Mouse (Mus musculus) forebrain, embryonic 14.5 days (tissue): ENCODE results near the gene Vmn1r211. TPM values are rescaled to one million over a fixed set of nuclear protein-coding genes. Genes with fewer than 3 reads are reported as not detected.
"Not testable (repeated sequence)": the region's sequence is repeated elsewhere in the genome, so short reads cannot be mapped to it uniquely, and the experiment has no call there.

Source experiments
- ATAC-seq: fragments of 200-750 bp; cut with Nextera tagmentation; 2 replicates; pipeline ENCODE4 v1.8.0; 2017; ENCODE audit warnings: mild to moderate bottlenecking, moderate library complexity
- DNase-seq: peaks from one replicate; pipeline ENCODE4 v3.0.0-alpha.2; 2015; ENCODE audit warnings: low spot score
- H3K27ac ChIP-seq: fragments of 300-500 bp; sonication (generic); 2 replicates; pipeline ENCODE4 v1.5.1; 2014; ENCODE audit warnings: low read depth, mild to moderate bottlenecking, control low read depth, low read length, moderate library complexity
- H3K27me3 ChIP-seq: fragments of 300-500 bp; sonication (generic); replicated peaks from 2 replicates; pipeline ENCODE4 v1.6.1; 2014; ENCODE audit warnings: low read length, control low read depth, mixed read lengths; ENCODE audit not compliant: control insufficient read depth, insufficient read depth
- H3K36me3 ChIP-seq: fragments of 300-500 bp; sonication (generic); 2 replicates; pipeline ENCODE4 v1.6.1; 2014; ENCODE audit warnings: low read length, control low read depth; ENCODE audit not compliant: control insufficient read depth, insufficient read depth
- H3K4me1 ChIP-seq: fragments of 300-500 bp; sonication (generic); 2 replicates; pipeline ENCODE4 v1.6.1; 2014; ENCODE audit warnings: antibody characterized with exemption, low read length, control low read depth; ENCODE audit not compliant: control insufficient read depth, insufficient read depth
- H3K4me2 ChIP-seq: fragments of 300-500 bp; sonication (generic); 2 replicates; pipeline ENCODE4 v1.6.1; 2014; ENCODE audit warnings: mild to moderate bottlenecking, control low read depth, low read length
- H3K4me3 ChIP-seq: fragments of 300-500 bp; sonication (generic); 2 replicates; pipeline ENCODE4 v1.5.1; 2014; ENCODE audit warnings: low read depth, low read length, control low read depth
- H3K9ac ChIP-seq: fragments of 300-500 bp; sonication (generic); 2 replicates; pipeline ENCODE4 v1.6.1; 2014; ENCODE audit warnings: mild to moderate bottlenecking, low read length, control low read depth, moderate library complexity
- H3K9me3 ChIP-seq: fragments of 300-500 bp; sonication (generic); replicated peaks from 2 replicates; pipeline ENCODE4 v1.6.1; 2016; ENCODE audit warnings: low read length, control low read depth, mixed read lengths; ENCODE audit not compliant: control insufficient read depth
- WGBS: fragments of 180-500 bp; shearing (Covaris S2); extraction: QIAGEN DNeasy Blood & Tissue Kit; methylation state at CpG from one replicate; pipeline ENCODE4 v1.1.7; 2014; 5-methylcytosine and 5-hydroxymethylcytosine counted together
- polyA plus RNA-seq: library from polyadenylated mRNA; unstranded; fragments of >200 nt; fragmentation: Nextera tagmentation; extraction: Ambion mirVana; gene quantifications from 2 replicates; pipeline ENCODE4 v1.2.1, GENCODE M21; 2014

The Vmn1r211 gene
- not detected in 2 replicates for polyA plus RNA-seq

- no peaks in the 10 kb centered on the region for H3K27me3 ChIP-seq
- no peak within 1 kb of the TSS for H3K9ac ChIP-seq
- H3K36me3 ChIP-seq, result no peaks in the 10 kb centered on the region
- no peak within 1 kb of the TSS for H3K4me2 ChIP-seq
- no peaks in the 10 kb centered on the region for H3K4me1 ChIP-seq
- H3K27ac ChIP-seq, result no peak within 1 kb of the TSS
- ATAC-seq (no peak), DNase-seq (no peak)
- no peak within 1 kb of the TSS for H3K4me3 ChIP-seq
- no peaks in the 10 kb centered on the region for H3K9me3 ChIP-seq
- 80% methylated on average over 1 of the region's 1 CpGs for WGBS
Observed at GRCm38 (mm10) chr13:22857461-22857860, at the start of gene Vmn1r211. Gene Vmn1r211 (minus strand): TSS chr13:22857561.

DNA sequence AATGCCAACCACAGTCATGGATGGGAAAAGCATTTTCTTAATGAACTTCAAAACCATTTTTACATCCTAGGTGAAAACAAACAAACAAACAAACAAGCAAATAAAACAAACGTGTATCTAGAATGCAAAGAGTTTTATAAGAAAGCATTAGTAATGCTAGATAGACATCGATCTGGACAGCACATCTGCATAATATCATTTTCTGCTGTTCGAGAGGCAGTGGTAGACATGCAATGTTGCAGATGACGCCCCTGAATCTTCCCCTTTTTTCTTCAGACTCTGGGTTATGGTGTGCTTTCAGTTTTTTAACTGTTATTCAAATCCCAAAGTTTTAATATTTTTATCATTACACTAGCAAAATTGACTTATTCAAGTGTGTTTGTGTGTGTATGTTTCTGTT is 26.7 kb upstream of the Vmn1r211 start, which contains the start of gene Vmn1r212:
Gene Vmn1r212 (minus strand): TSS at position 101 of the 400 bp plus-strand sequence.
- no peak for ATAC-seq
- Histone ChIP-seq H3K4me2 (no peak within 1 kb of the TSS), H3K4me3 (no peak within 1 kb of the TSS), H3K9me3 (no peaks in the 10 kb centered on the region), H3K27me3 (no peaks in the 10 kb centered on the region), H3K4me1 (no peaks in the 10 kb centered on the region), H3K36me3 (no peaks in the 10 kb centered on the region), H3K27ac (no peak within 1 kb of the TSS), H3K9ac (no peak within 1 kb of the TSS)
- DNase-seq, result no peak
- WGBS, result 85% methylated on average over 4 of the region's 4 CpGs

- no peak for ATAC-seq
- 92% methylated on average over 1 of the region's 1 CpGs for WGBS
- Histone ChIP-seq H3K9ac (no peak overlapping the region), H3K4me2 (no peak overlapping the region), H3K36me3 (no peaks in the 10 kb centered on the region), H3K27me3 (no peaks in the 10 kb centered on the region), H3K4me1 (no peaks in the 10 kb centered on the region), H3K27ac (no peak overlapping the region), H3K4me3 (no peak overlapping the region), H3K9me3 (no peaks in the 10 kb centered on the region)
- no peak for DNase-seq
Observed at GRCm38 (mm10) chr13:22879257-22879656, 21.9 kb upstream of the Vmn1r211 start.

DNA sequence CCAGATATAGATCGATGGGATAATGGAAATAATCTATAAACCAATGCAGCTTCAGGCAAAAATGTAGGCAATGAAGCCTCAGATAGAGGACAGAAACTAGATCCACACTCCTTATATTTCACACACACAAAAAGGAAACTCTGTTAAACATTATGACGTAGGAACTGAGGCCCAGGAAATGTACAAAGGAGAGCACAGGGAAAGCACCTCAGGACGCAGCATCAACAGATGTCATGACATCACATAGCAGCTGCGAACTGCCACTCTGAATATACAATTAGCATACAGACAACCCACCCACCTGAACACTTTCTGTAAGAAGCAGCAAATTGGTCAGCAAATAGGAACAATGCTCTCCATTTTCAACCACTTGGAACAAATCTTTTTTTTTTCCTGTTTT is 2.6 kb downstream of the Vmn1r211 start:
- WGBS, result 58% methylated on average over 4 of the region's 4 CpGs
- DNase-seq (no peak), ATAC-seq (no peak)
- Histone ChIP-seq H3K9ac (no peak overlapping the region), H3K27me3 (no peaks in the 10 kb centered on the region), H3K27ac (no peak overlapping the region), H3K4me1 (no peaks in the 10 kb centered on the region), H3K4me3 (no peak overlapping the region), H3K36me3 (no peaks in the 10 kb centered on the region), H3K4me2 (no peak overlapping the region), H3K9me3 (no peaks in the 10 kb centered on the region)

DNA sequence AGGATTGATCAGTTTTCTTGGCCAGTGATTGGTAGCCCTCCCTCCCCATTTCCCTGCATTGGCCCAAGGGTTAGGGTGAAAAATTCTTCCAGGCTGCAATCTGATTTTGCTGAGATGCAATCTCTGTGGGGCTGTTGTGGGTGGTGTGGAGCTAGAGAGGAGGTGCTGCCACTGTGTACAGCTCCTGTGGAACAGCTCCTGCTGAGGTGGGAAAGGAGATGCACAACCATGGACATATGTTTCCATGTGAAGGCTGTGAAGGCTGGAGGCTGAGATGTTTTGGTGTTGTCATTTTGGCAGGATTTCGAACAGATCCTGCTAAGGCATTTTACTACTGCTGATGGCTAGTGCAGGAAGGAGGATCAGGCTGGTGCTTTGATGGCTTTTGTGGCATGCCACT is 10.6 kb downstream of the Vmn1r211 start:
- no peak for DNase-seq
- no peak for ATAC-seq
- no peaks in the 10 kb centered on the region for H3K4me1 ChIP-seq
- H3K27ac ChIP-seq, result no peak overlapping the region
- 80% methylated on average over 1 of the region's 1 CpGs for WGBS
- H3K4me2 ChIP-seq, result no peak overlapping the region
- no peak overlapping the region for H3K4me3 ChIP-seq
- no peak overlapping the region for H3K9ac ChIP-seq
- no peaks in the 10 kb centered on the region for H3K27me3 ChIP-seq
- no peaks in the 10 kb centered on the region for H3K9me3 ChIP-seq
- H3K36me3 ChIP-seq, result no peaks in the 10 kb centered on the region

DNA sequence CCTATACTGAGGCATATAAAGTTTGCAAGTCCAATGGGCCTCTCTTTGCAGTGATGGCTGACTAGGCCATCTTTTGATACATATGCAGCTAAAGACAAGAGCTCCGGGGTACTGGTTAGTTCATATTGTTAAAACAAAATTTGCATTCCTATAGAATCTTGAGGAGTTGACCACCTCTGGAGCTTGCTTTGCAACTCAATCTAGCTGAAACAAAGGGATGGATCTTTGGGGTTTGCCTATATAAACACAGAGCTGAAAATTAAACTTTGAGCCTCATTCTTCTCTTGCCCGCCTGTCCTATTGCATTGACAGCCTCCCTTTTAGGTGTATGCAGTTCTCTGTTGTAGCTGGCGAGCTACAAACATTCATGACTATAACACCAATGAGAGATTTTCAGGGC is 13.1 kb downstream of the Vmn1r211 start:
- H3K4me2 ChIP-seq, H3K36me3 ChIP-seq, H3K27me3 ChIP-seq, DNase-seq, ATAC-seq, H3K9me3 ChIP-seq, H3K27ac ChIP-seq, H3K4me1 ChIP-seq, H3K9ac ChIP-seq, H3K4me3 ChIP-seq: not testable (repeated sequence)
- 48% methylated on average over 3 of the region's 3 CpGs for WGBS

DNA sequence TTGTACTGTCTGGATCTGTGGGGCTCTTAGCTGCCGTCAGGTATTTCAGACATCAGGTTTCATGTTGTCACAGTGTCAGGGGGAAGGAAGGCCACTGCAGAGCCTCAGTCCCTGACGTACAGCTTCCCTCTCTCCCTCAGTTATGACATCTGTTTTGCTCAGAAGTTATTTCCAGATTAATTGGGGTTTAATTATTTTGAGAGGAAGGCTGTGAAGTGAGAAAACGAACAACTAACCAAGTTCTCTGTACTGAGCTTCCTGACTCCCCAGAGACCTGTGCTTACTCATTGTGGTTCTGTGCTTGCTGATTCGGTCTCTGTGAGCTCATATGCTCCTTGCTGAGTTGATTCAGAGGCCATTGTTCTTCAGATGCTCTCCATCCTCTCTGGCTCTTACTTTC is 26.1 kb downstream of the Vmn1r211 start, which contains the start of gene Vmn1r210:
Gene Vmn1r210 (minus strand): TSS at position 101 of the 400 bp plus-strand sequence.
- Histone ChIP-seq H3K27me3 (no peaks in the 10 kb centered on the region), H3K4me1 (no peaks in the 10 kb centered on the region)
- WGBS, result 56% methylated on average over 4 of the region's 4 CpGs

GRCm38 (mm10) chr13:22829395-22829794 is 28.0 kb downstream of the Vmn1r211 start:
- not testable (repeated sequence) for H3K27ac ChIP-seq, H3K4me3 ChIP-seq, H3K27me3 ChIP-seq, ATAC-seq, H3K4me1 ChIP-seq, H3K9ac ChIP-seq, H3K9me3 ChIP-seq, H3K4me2 ChIP-seq, H3K36me3 ChIP-seq
- WGBS, result 35% methylated on average over 7 of the region's 7 CpGs
- DNase-seq, result peak; percentile 0

More for the DNA sequence above, 26.1 kb downstream of the Vmn1r211 start, which contains the start of gene Vmn1r210:
- ATAC-seq (no peak), DNase-seq (no peak)
- H3K36me3 ChIP-seq, result no peaks in the 10 kb centered on the region
- no peak within 1 kb of the TSS for H3K4me3 ChIP-seq
- H3K27ac ChIP-seq, result no peak within 1 kb of the TSS
- no peaks in the 10 kb centered on the region for H3K9me3 ChIP-seq
- no peak within 1 kb of the TSS for H3K9ac ChIP-seq
- no peak within 1 kb of the TSS for H3K4me2 ChIP-seq

- H3K4me1 ChIP-seq, DNase-seq, H3K36me3 ChIP-seq, ATAC-seq, H3K27me3 ChIP-seq, H3K4me3 ChIP-seq, H3K9ac ChIP-seq, H3K4me2 ChIP-seq, H3K27ac ChIP-seq, H3K9me3 ChIP-seq: not testable (repeated sequence)
- WGBS, result 93% methylated on average over 1 of the region's 1 CpGs
Observed at GRCm38 (mm10) chr13:22821601-22822000, 35.8 kb downstream of the Vmn1r211 start.
